Mouse (Mus musculus): ENCODE measurements around the gene Ihh. TPM values are rescaled to one million over a fixed set of nuclear protein-coding genes. Genes with fewer than 3 reads are reported as not detected.

Ihh gene
- 0.43 and 0.84 TPM in 2 replicates for polyA plus RNA-seq (2014; fragmentation: Nextera tagmentation; extraction: Ambion mirVana)

DNA sequence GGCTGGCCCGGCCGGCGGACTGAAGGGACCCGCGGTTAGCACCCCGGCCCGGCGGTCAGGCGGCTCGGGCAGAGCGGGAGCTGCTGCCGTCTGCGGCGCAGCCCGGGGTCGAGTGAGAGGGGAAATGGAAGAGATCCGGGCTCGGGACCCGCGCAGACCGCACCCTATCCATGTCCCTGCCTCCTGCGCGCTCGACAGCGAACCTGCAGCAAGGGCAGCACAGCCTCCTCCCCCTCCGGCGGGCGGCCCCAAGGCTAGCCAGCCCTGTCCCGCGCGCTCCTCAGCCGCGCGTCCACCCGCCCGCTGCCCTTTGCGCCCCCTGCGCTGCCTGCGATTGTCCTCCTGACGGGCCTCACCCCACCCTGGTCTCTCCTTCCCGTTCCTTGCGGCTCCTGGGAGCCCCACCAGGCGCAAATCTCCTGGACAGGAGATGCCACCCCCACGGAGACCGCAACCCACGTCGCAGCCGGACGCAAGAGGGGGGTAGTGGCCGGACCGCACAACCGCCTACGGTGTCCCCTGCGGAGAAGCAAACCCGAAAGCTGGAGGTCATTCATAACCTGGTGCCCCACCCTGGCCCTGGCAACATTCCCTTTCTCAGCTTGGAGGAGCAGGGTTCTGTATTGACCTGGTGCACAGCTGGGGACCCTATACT is at the start of gene Ihh:
Ihh (minus strand) TSS at position 117 of the 655 bp plus-strand sequence.
- no peak for ATAC-seq (ENCODE audit: low FRiP score, low TSS enrichment)
- H3K4me1 ChIP-seq (ENCODE audit: control insufficient read depth, insufficient read depth, low read length), result peaks cover 19% of the 10 kb centered on the region
- no peaks in the 10 kb centered on the region for H3K9me3 ChIP-seq (ENCODE audit: control insufficient read depth, low read length)
- H3K4me3 ChIP-seq (ENCODE audit: low read length), result peak within 1 kb of the TSS; percentile 42
- H3K36me3 ChIP-seq (ENCODE audit: control insufficient read depth, insufficient read depth, low read length), result no peaks in the 10 kb centered on the region
- H3K27me3 ChIP-seq (ENCODE audit: control insufficient read depth, insufficient read depth, low read length), result peaks cover 84% of the 10 kb centered on the region
- H3K4me2 ChIP-seq (replicated peaks; ENCODE audit: low read depth, low read length), result peak within 1 kb of the TSS; percentile 65
- peak within 1 kb of the TSS; percentile 37 for H3K9ac ChIP-seq (ENCODE audit: low read depth, low read length)
- WGBS, result under 1% methylated on average over 50 of the region's 55 CpGs
- no peak within 1 kb of the TSS for H3K27ac ChIP-seq (ENCODE audit: low read depth, low read length)

DNA sequence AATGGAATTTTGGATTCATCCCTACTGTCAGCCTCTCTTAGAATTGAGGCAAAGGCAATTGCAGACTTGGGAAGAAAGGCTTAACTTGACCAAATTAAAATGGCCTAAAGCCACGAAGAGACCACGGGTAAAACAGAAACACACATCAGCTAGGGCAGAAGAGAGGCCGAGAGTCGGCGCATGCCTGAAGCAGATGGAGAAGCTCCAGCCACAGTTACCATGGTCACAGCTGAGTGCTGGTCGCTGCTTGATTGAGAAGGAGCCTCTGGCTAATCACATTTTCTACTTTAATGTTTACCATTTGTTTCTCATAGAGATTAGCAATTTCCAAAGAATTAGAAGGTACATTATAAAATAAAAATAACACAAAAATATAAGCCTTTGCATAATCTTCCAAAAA is 49.7 kb upstream of the Ihh start:
- ATAC-seq (ENCODE audit: low FRiP score, low TSS enrichment), result no peak
- WGBS, result 66% methylated on average over 6 of the region's 6 CpGs
- H3K27ac ChIP-seq (ENCODE audit: low read depth, low read length), result no peak overlapping the region

DNA sequence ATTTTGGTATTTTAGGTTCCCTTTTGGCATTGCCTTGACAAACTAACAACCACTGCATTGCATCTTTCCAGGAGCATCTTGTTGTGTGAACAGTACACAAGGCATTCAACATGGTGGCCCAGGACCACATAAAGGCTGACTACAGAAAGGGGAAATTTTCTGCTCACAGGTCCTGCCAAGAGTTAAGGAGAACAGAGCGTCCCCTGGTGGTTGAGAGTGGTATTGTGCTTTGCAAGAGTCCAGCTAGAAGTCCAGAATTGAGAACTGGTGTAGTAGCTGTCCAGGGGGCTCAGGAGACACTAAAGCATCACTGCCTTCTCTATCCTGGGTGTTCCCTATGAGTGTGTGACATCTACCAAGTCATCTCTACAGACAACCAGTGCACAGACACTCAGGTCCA is 49.0 kb upstream of the Ihh start:
- Histone ChIP-seq H3K9me3 (ENCODE audit: control insufficient read depth, low read length) (no peaks in the 10 kb centered on the region), H3K36me3 (ENCODE audit: control insufficient read depth, insufficient read depth, low read length) (no peaks in the 10 kb centered on the region), H3K4me2 (replicated peaks; ENCODE audit: low read depth, low read length) (no peak overlapping the region), H3K27ac (ENCODE audit: low read depth, low read length) (no peak overlapping the region), H3K27me3 (ENCODE audit: control insufficient read depth, insufficient read depth, low read length) (no peaks in the 10 kb centered on the region), H3K4me3 (ENCODE audit: low read length) (no peak overlapping the region), H3K9ac (ENCODE audit: low read depth, low read length) (no peak overlapping the region), H3K4me1 (ENCODE audit: control insufficient read depth, insufficient read depth, low read length) (no peaks in the 10 kb centered on the region)
- no peak for ATAC-seq (ENCODE audit: low FRiP score, low TSS enrichment)
- 0% methylated on average over 1 of the region's 1 CpGs for WGBS

More for the DNA sequence above, 49.7 kb upstream of the Ihh start:
- Histone ChIP-seq H3K9me3 (ENCODE audit: control insufficient read depth, low read length) (no peaks in the 10 kb centered on the region), H3K9ac (ENCODE audit: low read depth, low read length) (no peak overlapping the region), H3K4me3 (ENCODE audit: low read length) (no peak overlapping the region), H3K36me3 (ENCODE audit: control insufficient read depth, insufficient read depth, low read length) (no peaks in the 10 kb centered on the region), H3K27me3 (ENCODE audit: control insufficient read depth, insufficient read depth, low read length) (no peaks in the 10 kb centered on the region), H3K4me2 (replicated peaks; ENCODE audit: low read depth, low read length) (no peak overlapping the region), H3K4me1 (ENCODE audit: control insufficient read depth, insufficient read depth, low read length) (no peaks in the 10 kb centered on the region)

DNA sequence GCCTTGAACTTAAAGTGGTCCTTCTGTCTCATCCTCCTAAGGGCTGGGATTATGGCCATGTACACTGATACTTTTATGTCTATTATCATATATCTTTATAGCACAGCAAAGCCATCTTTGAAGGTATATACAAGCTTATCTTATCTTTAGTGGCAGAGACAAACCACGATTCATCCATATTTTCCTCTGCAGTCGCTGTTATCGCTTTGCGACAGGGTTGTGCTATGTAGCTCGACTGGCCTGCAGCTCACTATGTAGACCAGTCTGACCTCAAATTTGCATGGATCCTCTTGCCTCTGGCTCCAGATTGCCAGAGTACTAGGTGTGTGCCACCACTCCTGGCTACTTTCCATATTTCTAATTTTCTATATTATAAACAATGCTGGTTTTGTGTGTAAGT is 47.7 kb upstream of the Ihh start:
- Histone ChIP-seq H3K27ac (ENCODE audit: low read depth, low read length) (no peak overlapping the region), H3K9me3 (ENCODE audit: control insufficient read depth, low read length) (no peaks in the 10 kb centered on the region), H3K36me3 (ENCODE audit: control insufficient read depth, insufficient read depth, low read length) (no peaks in the 10 kb centered on the region), H3K4me2 (replicated peaks; ENCODE audit: low read depth, low read length) (no peak overlapping the region), H3K9ac (ENCODE audit: low read depth, low read length) (no peak overlapping the region), H3K27me3 (ENCODE audit: control insufficient read depth, insufficient read depth, low read length) (no peaks in the 10 kb centered on the region), H3K4me3 (ENCODE audit: low read length) (no peak overlapping the region), H3K4me1 (ENCODE audit: control insufficient read depth, insufficient read depth, low read length) (no peaks in the 10 kb centered on the region)
- no peak for ATAC-seq (ENCODE audit: low FRiP score, low TSS enrichment)
- WGBS, result 86% methylated on average over 5 of the region's 5 CpGs

DNA sequence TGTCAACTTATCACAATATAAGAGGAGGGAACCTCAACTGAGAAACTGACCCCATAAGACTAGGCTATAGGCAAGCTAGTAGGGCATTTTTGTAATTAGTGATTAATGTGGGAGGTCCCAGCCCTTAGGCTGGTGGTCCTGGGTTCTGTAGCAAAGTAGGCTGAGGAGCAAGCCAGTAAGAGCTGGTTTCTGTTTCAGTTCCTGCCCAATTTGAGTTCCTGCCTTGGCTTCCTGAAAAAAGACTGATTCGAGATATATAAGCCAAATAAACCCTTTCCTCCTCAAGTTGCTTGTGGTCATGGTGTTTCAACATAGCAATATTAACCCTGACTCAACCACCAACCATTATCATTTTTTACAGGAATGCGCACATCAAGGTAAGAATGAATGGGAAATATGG is 45.8 kb upstream of the Ihh start:
- H3K9me3 ChIP-seq (ENCODE audit: control insufficient read depth, low read length), result no peaks in the 10 kb centered on the region
- no peak overlapping the region for H3K4me2 ChIP-seq (replicated peaks; ENCODE audit: low read depth, low read length)
- no peak overlapping the region for H3K9ac ChIP-seq (ENCODE audit: low read depth, low read length)
- no peaks in the 10 kb centered on the region for H3K36me3 ChIP-seq (ENCODE audit: control insufficient read depth, insufficient read depth, low read length)
- 75% methylated on average over 2 of the region's 2 CpGs for WGBS
- no peaks in the 10 kb centered on the region for H3K4me1 ChIP-seq (ENCODE audit: control insufficient read depth, insufficient read depth, low read length)
- no peaks in the 10 kb centered on the region for H3K27me3 ChIP-seq (ENCODE audit: control insufficient read depth, insufficient read depth, low read length)
- no peak for ATAC-seq (ENCODE audit: low FRiP score, low TSS enrichment)
- no peak overlapping the region for H3K4me3 ChIP-seq (ENCODE audit: low read length)
- no peak overlapping the region for H3K27ac ChIP-seq (ENCODE audit: low read depth, low read length)

DNA sequence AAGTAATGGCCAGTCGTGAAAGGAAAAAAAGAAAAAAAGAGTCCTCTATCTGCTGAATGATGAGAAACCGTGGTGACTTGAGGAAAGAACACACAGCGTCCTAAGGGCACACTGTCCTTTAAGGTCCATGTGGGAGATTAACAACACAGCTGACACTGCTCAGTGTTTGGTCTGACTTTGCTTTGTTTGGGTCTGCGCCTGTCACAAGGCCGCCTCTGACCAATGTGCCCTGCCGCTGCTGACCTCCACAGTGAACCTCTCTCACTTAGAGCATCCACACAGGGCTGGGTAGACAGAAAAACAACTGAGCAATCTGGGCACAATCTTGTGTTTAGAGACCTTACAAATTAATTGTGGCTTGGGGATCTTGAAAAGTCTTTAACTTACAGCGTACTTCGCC is 25.5 kb upstream of the Ihh start:
- no peak overlapping the region for H3K27ac ChIP-seq (ENCODE audit: low read depth, low read length)
- H3K9ac ChIP-seq (ENCODE audit: low read depth, low read length), result no peak overlapping the region
- no peaks in the 10 kb centered on the region for H3K4me1 ChIP-seq (ENCODE audit: control insufficient read depth, insufficient read depth, low read length)
- ATAC-seq (ENCODE audit: low FRiP score, low TSS enrichment), result no peak
- no peaks in the 10 kb centered on the region for H3K27me3 ChIP-seq (ENCODE audit: control insufficient read depth, insufficient read depth, low read length)
- H3K4me2 ChIP-seq (replicated peaks; ENCODE audit: low read depth, low read length), result no peak overlapping the region
- H3K36me3 ChIP-seq (ENCODE audit: control insufficient read depth, insufficient read depth, low read length), result no peaks in the 10 kb centered on the region
- H3K4me3 ChIP-seq (ENCODE audit: low read length), result no peak overlapping the region
- H3K9me3 ChIP-seq (ENCODE audit: control insufficient read depth, low read length), result no peaks in the 10 kb centered on the region
- 70% methylated on average over 8 of the region's 8 CpGs for WGBS

DNA sequence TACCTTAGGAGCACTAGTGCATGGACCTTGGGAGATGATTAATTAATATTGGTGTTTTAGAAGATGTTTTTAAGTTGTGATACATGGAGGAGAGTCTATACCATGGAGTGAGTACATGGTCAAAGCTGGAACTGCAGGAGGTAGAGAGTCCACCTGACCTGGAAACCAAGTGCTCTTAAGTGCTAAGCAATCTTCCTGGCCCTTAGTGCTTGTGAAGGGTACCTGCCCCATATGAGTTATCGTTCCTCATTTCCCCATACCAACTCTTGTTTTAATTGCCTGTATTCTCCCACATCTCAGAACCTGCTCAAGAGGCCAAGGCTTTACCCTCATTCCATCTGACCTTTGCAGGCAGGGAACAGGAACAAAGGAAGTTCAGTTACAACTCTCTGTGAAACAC is 24.5 kb upstream of the Ihh start:
- H3K4me2 ChIP-seq (replicated peaks; ENCODE audit: low read depth, low read length), result no peak overlapping the region
- no peak overlapping the region for H3K9ac ChIP-seq (ENCODE audit: low read depth, low read length)
- no peaks in the 10 kb centered on the region for H3K36me3 ChIP-seq (ENCODE audit: control insufficient read depth, insufficient read depth, low read length)
- 86% methylated on average over 1 of the region's 1 CpGs for WGBS
- H3K4me1 ChIP-seq (ENCODE audit: control insufficient read depth, insufficient read depth, low read length), result no peaks in the 10 kb centered on the region
- no peaks in the 10 kb centered on the region for H3K9me3 ChIP-seq (ENCODE audit: control insufficient read depth, low read length)
- no peaks in the 10 kb centered on the region for H3K27me3 ChIP-seq (ENCODE audit: control insufficient read depth, insufficient read depth, low read length)
- no peak overlapping the region for H3K27ac ChIP-seq (ENCODE audit: low read depth, low read length)
- no peak overlapping the region for H3K4me3 ChIP-seq (ENCODE audit: low read length)
- no peak for ATAC-seq (ENCODE audit: low FRiP score, low TSS enrichment)

DNA sequence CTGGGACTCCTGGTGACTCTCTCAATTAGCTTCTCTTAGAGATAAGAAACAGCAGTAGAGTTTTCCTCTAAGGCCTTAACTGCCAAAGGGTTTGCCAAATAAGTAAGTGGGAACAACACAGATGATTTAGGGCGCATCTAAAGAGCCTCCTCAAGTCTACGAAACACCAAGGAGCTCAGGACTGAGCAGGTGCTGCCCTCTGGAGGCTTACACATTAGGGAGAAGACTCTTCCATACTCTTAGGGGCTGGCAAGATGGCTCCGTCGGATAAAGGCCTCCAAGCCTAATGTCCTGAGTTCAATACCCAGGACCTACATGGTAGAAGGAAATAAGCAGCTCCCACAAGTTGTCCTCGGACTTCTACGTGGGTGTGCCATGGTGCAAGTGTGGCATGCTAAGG is 22.1 kb upstream of the Ihh start:
- Histone ChIP-seq H3K4me3 (ENCODE audit: low read length) (no peak overlapping the region), H3K27ac (ENCODE audit: low read depth, low read length) (no peak overlapping the region), H3K27me3 (ENCODE audit: control insufficient read depth, insufficient read depth, low read length) (no peaks in the 10 kb centered on the region), H3K4me1 (ENCODE audit: control insufficient read depth, insufficient read depth, low read length) (no peaks in the 10 kb centered on the region), H3K9ac (ENCODE audit: low read depth, low read length) (no peak overlapping the region), H3K36me3 (ENCODE audit: control insufficient read depth, insufficient read depth, low read length) (no peaks in the 10 kb centered on the region), H3K9me3 (ENCODE audit: control insufficient read depth, low read length) (no peaks in the 10 kb centered on the region), H3K4me2 (replicated peaks; ENCODE audit: low read depth, low read length) (no peak overlapping the region)
- WGBS, result 84% methylated on average over 6 of the region's 6 CpGs
- no peak for ATAC-seq (ENCODE audit: low FRiP score, low TSS enrichment)

DNA sequence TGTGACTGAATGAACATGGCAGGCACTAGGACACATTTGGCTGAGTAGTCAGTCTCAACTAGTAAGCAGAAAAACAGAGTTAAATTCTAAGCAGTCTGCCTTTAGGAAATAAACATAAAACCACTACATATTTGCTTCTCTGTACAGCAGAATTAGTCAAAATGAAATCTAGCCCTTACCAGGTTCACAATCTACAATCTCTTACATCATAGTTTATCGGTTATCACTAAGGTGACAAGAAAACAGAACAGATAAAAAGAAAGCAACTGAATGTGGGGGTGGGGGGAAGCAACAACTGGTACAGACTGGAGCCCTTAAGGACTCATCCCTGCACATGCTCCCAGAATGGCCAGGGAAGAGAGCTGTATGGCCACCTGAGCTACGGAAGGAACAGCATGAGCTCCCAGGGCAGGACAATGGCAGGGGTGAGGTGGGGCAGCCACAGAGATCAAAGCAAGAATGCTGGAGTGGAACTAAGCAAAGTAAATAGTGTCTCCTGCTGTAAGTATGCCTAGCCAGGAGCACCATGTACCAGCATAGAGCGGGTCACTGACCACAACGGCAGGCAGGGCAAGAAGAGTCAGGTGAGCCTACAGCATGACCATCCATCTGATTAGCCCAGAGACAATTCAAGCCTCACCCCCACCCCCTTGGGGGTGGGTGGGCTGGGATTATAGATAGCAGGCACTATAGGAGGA is 20.0 kb upstream of the Ihh start:
- no peak overlapping the region for H3K4me2 ChIP-seq (replicated peaks; ENCODE audit: low read depth, low read length)
- no peak overlapping the region for H3K4me3 ChIP-seq (ENCODE audit: low read length)
- no peaks in the 10 kb centered on the region for H3K9me3 ChIP-seq (ENCODE audit: control insufficient read depth, low read length)
- no peak overlapping the region for H3K9ac ChIP-seq (ENCODE audit: low read depth, low read length)
- 49% methylated on average over 4 of the region's 4 CpGs for WGBS
- peaks cover 5% of the 10 kb centered on the region; the same call in 1 of the 2 replicates for H3K4me1 ChIP-seq (ENCODE audit: control insufficient read depth, insufficient read depth, low read length)
- no peaks in the 10 kb centered on the region for H3K27me3 ChIP-seq (ENCODE audit: control insufficient read depth, insufficient read depth, low read length)
- no peak overlapping the region for H3K27ac ChIP-seq (ENCODE audit: low read depth, low read length)
- peak; percentile 16; the same call in 1 of the 2 replicates for ATAC-seq (ENCODE audit: low FRiP score, low TSS enrichment)
- H3K36me3 ChIP-seq (ENCODE audit: control insufficient read depth, insufficient read depth, low read length), result no peaks in the 10 kb centered on the region
